Comparison of ENCODE assay signal across 26 mouse cellular contexts in the genomic region with DNA sequence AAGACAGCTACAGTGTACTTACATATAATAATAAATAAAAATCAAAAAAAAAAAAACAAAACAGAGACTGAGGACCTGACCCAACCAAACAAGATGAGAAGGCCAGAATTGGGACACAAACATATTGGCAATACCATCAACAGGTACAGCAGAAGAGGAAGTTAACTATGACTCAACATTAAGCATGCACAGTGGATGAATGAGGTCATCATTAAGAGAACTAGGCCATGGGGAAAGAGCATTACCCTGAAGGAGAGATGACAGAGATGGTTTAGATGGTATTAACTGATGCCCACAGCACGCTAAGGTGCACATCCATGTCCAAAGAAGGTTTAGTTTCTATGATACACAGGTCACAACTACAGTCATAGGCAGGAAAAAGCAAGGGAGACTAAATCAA. TPM values are rescaled to one million over a fixed set of nuclear protein-coding genes. Genes with fewer than 3 reads are reported as not detected.
DNase-seq lines count a peak whose midpoint lies in the region; ATAC-seq and TF ChIP-seq lines count a peak whose summit lies in the region.
"Had no signal": no experiment of that assay in that cellular context is flagged by ENCODE, and none has a peak within 500 bp of the region (broad histone marks: within the 10 kb centered on the region; RNA-seq: fewer than 3 reads in every experiment).

No protein-coding gene starts in this region.

- no peak overlapping the region for H3K4me3 ChIP-seq in intestine, postnatal 0 days (ENCODE audit: low read depth, low read length)
- H3K4me3 ChIP-seq: embryonic facial prominence, embryonic 13.5 days; forebrain, embryonic 10.5 days; forebrain, embryonic 15.5 days; limb, embryonic 12.5 days; megakaryocyte, embryonic 14.5 days; midbrain, embryonic 12.5 days had no signal

- TF ChIP-seq CTCF in intestine, postnatal 0 days (IDR thresholded peaks at IDR 0.05; ENCODE audit: low read depth) = no peak

- no peaks in the 10 kb centered on the region for H3K27me3 ChIP-seq in intestine, postnatal 0 days (replicated peaks; ENCODE audit: control insufficient read depth, insufficient read depth, low read length)
- H3K27me3 ChIP-seq: embryonic facial prominence, embryonic 13.5 days; forebrain, embryonic 15.5 days; limb, embryonic 12.5 days; megakaryocyte, embryonic 14.5 days; midbrain, embryonic 12.5 days had no signal

- WGBS in intestine, postnatal 0 days = 100% methylated on average over 1 of the region's 1 CpGs

- no peak overlapping the region for H3K4me2 ChIP-seq in intestine, postnatal 0 days (replicated peaks; ENCODE audit: low read depth)
- H3K4me2 ChIP-seq: embryonic facial prominence, embryonic 13.5 days; forebrain, embryonic 15.5 days; heart, embryonic 11.5 days; hindbrain, embryonic 14.5 days; limb, embryonic 12.5 days; midbrain, embryonic 12.5 days had no signal

- no peaks in the 10 kb centered on the region for H3K9me3 ChIP-seq in intestine, postnatal 0 days (ENCODE audit: control insufficient read depth)
- H3K9me3 ChIP-seq: embryonic facial prominence, embryonic 13.5 days; forebrain, embryonic 15.5 days; midbrain, embryonic 12.5 days had no signal

- no peak overlapping the region for H3K27ac ChIP-seq in intestine, postnatal 0 days (ENCODE audit: low read depth, low read length)
- H3K27ac ChIP-seq: embryonic facial prominence, embryonic 13.5 days; forebrain, embryonic 10.5 days; forebrain, embryonic 15.5 days; hindbrain, embryonic 14.5 days; limb, embryonic 12.5 days; midbrain, embryonic 12.5 days had no signal

- no peak overlapping the region for H3K9ac ChIP-seq in intestine, postnatal 0 days (ENCODE audit: low read depth, low read length)
- H3K9ac ChIP-seq: embryonic facial prominence, embryonic 13.5 days; forebrain, embryonic 15.5 days; hindbrain, embryonic 14.5 days; limb, embryonic 12.5 days; midbrain, embryonic 12.5 days had no signal

- no peaks in the 10 kb centered on the region for H3K36me3 ChIP-seq in intestine, postnatal 0 days (ENCODE audit: control insufficient read depth, insufficient read depth)
- H3K36me3 ChIP-seq: forebrain, embryonic 15.5 days; midbrain, embryonic 12.5 days had no signal

- no peaks in the 10 kb centered on the region for H3K4me1 ChIP-seq in intestine, postnatal 0 days (replicated peaks; ENCODE audit: control insufficient read depth, insufficient read depth, low read length)

- ATAC-seq in CD4-positive, CD25-positive, alpha-beta regulatory T cell, adult 4 months = peak; percentile 47
- ATAC-seq in common myeloid progenitor, adult 5-6 weeks (replicated peaks; ENCODE audit: low read depth, poor library complexity, severe bottlenecking) = 0 out of 2 replicates have a peak, but pooled peaks have one; percentile 46
- peak; percentile 73 for ATAC-seq in megakaryocyte progenitor cell, adult 5-6 weeks (replicated peaks; ENCODE audit: poor library complexity)
- ATAC-seq in intestine, postnatal 0 days = no peak
- ATAC-seq: activated CD4-positive, CD25-positive, alpha-beta regulatory T cell, adult 4 months; forebrain, embryonic 15.5 days had no signal

- peak; percentile 73 for DNase-seq in 416B (ENCODE audit: low read depth)
- DNase-seq in adrenal gland, postnatal 36 days = no peak
- DNase-seq in B cell, adult 2 months = no peak
- DNase-seq in layer of hippocampus, adult 11-12 months (ENCODE audit: low spot score) = no peak
- DNase-seq: adrenal gland, adult 2 months; cerebellum, adult 11 months; cerebellum, adult 9-10 months; gastrocnemius, postnatal 25 days; heart, adult 18-20 months; heart, postnatal 4 days; kidney, adult 2 months; kidney, postnatal 14 days; lung, postnatal 10 days had no signal

RNA-seq across cellular contexts. Expression of gene Xpo6, which starts 6.1 kb away (rescaled TPM):
- polyA plus RNA-seq in CD4-positive, CD25-positive, alpha-beta regulatory T cell, adult 4 months (2017; shearing (Covaris generic)) = 100 to 1,000 TPM; 117 to 126 TPM
- 61.5 and 76.0 TPM in 2 replicates for total RNA-seq in common myeloid progenitor, adult 5-6 weeks (2017)
- 124 and 125 TPM in 2 replicates for total RNA-seq in megakaryocyte progenitor cell, adult 5-6 weeks (2015)
- 38.4 and 51.4 TPM in 2 replicates for total RNA-seq in megakaryocyte progenitor cell, adult 5-6 weeks (2017)
- 20.0 and 22.6 TPM in 2 replicates for polyA plus RNA-seq in intestine, postnatal 0 days (2015; fragmentation: Nextera tagmentation; extraction: Ambion mirVana)
- total RNA-seq in adrenal gland, postnatal 36 days (2021) = 10 to 100 TPM; 87.8 to 89.1 TPM
